Mouse (Mus musculus) heart, postnatal 0 days (tissue): ENCODE data around the gene S1pr1.

Source experiments
- CTCF ChIP-seq: IDR thresholded peaks from 2 replicates; pipeline ENCODE4 v1.5.1; 2016; ENCODE audit warnings: antibody characterized with exemption, control low read depth, low read depth
- EP300 ChIP-seq: IDR thresholded peaks from 2 replicates; pipeline ENCODE4 v1.6.1; 2016; ENCODE audit warnings: antibody characterized with exemption, low read depth

DNA sequence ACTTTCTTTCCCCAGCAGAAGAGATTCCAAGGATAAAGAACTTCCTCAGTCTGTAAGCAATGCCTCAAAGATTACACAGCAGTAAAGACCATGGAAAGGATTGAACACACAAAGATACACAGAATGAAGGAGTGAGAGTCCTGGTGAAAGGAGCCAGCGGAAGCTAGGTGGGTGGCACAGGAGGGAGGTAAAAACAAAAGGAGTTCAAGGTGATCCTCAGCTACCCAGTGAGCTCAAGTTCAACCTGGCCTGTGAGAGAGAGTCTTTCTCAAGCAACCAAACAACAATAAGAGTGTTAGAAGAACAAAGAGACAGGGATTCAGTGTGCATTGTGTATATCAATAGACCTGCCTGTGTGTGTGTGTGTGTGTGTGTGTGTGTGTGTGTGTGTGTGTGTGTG is 25.0 kb downstream of the S1pr1 start:
- TF ChIP-seq CTCF (no peak), EP300 (no peak)
